Mouse (Mus musculus) liver, adult 2 months (tissue): ENCODE data around the gene Ap1s2. TPM values are rescaled to one million over a fixed set of nuclear protein-coding genes. Genes with fewer than 3 reads are reported as not detected.

ENCODE experiments used
- DNase-seq: peaks from one replicate; pipeline ENCODE4 v3.0.0-alpha.2; 2011; ENCODE audit warnings: low read depth, low spot score; ENCODE audit errors: extremely low read depth
- H3K27ac ChIP-seq: fragments of 200-500 bp; replicated peaks from 2 replicates; pipeline ENCODE4 v1.5.1; 2012; ENCODE audit warnings: low read depth, mild to moderate bottlenecking, control low read depth, inconsistent platforms, low read length; ENCODE audit not compliant: insufficient read depth
- H3K27me3 ChIP-seq: fragments of 200-500 bp; 2 replicates; pipeline ENCODE4 v1.6.1; 2012; ENCODE audit warnings: mild to moderate bottlenecking, moderate library complexity, low read length, inconsistent platforms; ENCODE audit not compliant: control insufficient read depth, insufficient read depth
- H3K36me3 ChIP-seq: fragments of 200-500 bp; 2 replicates; pipeline ENCODE4 v1.6.1; 2012; ENCODE audit warnings: low read length, inconsistent platforms; ENCODE audit not compliant: control insufficient read depth, insufficient read depth
- H3K4me1 ChIP-seq: fragments of 200-500 bp; 2 replicates; pipeline ENCODE4 v1.6.1; 2011; ENCODE audit warnings: low read length; ENCODE audit not compliant: control insufficient read depth, insufficient read depth
- H3K4me3 ChIP-seq: fragments of 200-500 bp; 2 replicates; pipeline ENCODE4 v1.5.1; 2011; ENCODE audit warnings: low read depth, mild to moderate bottlenecking, control low read depth, low read length, moderate library complexity; ENCODE audit not compliant: insufficient read depth
- H3K79me2 ChIP-seq: fragments of 200-500 bp; 2 replicates; pipeline ENCODE4 v1.6.1; 2012; ENCODE audit warnings: inconsistent platforms, mild to moderate bottlenecking, low read length, moderate library complexity; ENCODE audit not compliant: control insufficient read depth, insufficient read depth
- H3K9ac ChIP-seq: fragments of 200-500 bp; 2 replicates; pipeline ENCODE4 v1.6.1; 2012; ENCODE audit warnings: low read depth, mild to moderate bottlenecking, control low read depth, inconsistent platforms, low read length
- CTCF ChIP-seq: fragments of 200-500 bp; IDR thresholded peaks from 2 replicates; pipeline ENCODE4 v1.5.1; 2011; ENCODE audit warnings: low read depth, low read length, control low read depth
- POLR2A ChIP-seq: fragments of 200-500 bp; IDR thresholded peaks from 2 replicates; pipeline ENCODE4 v1.6.1; 2011; ENCODE audit warnings: low read length, control low read depth; ENCODE audit not compliant: insufficient read depth; ENCODE audit errors: extremely low read depth
- WGBS: fragments of 180-500 bp; shearing (Covaris S2); methylation state at CpG from one replicate; pipeline ENCODE4 v1.1.7; 2018; 5-methylcytosine and 5-hydroxymethylcytosine counted together
- polyA plus RNA-seq: library from polyadenylated mRNA; depleted of rRNA; stranded (reverse); fragments of >200 nt; gene quantifications from 2 replicates; pipeline ENCODE4 v1.2.3, GENCODE M21; 2012; rRNA removed
- total RNA-seq: library from RNA; depleted of rRNA; stranded (reverse); fragments of >200 nt; gene quantifications from 2 replicates; pipeline ENCODE4 v1.2.3, GENCODE M21; 2014; rRNA removed

The Ap1s2 gene
- total and polyA plus RNA-seq, 2 experiments: 0.26 to 2.7 TPM

GRCm38 (mm10) chrX:163982129-163982528 lies 73.3 kb downstream of the Ap1s2 start:
- Histone ChIP-seq H3K9ac (no peak overlapping the region), H3K4me3 (no peak overlapping the region), H3K79me2 (no peaks in the 10 kb centered on the region), H3K27ac (no peak overlapping the region), H3K27me3 (no peaks in the 10 kb centered on the region), H3K4me1 (no peaks in the 10 kb centered on the region), H3K36me3 (no peaks in the 10 kb centered on the region)
- WGBS: 86% methylated on average over 6 of the region's 6 CpGs
- TF ChIP-seq POLR2A (no peak), CTCF (no peak)
- DNase-seq: no peak

Other genes with a start within 250 kb of the Ap1s2 start
- not detected in 2 replicates for gene Rnf138rt1, start 147.7 kb upstream of the Ap1s2 start, total RNA-seq
- not detected in 2 replicates for gene Rnf138rt1, start 147.7 kb upstream of the Ap1s2 start, polyA plus RNA-seq
- gene Zrsr2, start 49.6 kb downstream of the Ap1s2 start, total RNA-seq: 6.7 and 6.8 TPM in 2 replicates
- 4.9 and 5.4 TPM in 2 replicates for gene Zrsr2, start 49.6 kb downstream of the Ap1s2 start, polyA plus RNA-seq
- gene Car5b, start 119.0 kb downstream of the Ap1s2 start, total RNA-seq: 2.1 and 2.9 TPM in 2 replicates
- gene Car5b, start 119.0 kb downstream of the Ap1s2 start, polyA plus RNA-seq: 0.91 and 1.2 TPM in 2 replicates
- gene Siah1b, start 167.5 kb downstream of the Ap1s2 start, total RNA-seq: 0.83 and 1.3 TPM in 2 replicates
- gene Siah1b, start 167.5 kb downstream of the Ap1s2 start, polyA plus RNA-seq: 2.0 and 2.2 TPM in 2 replicates
- 0.40 TPM in 1 of 2 replicates, not detected in the other for gene Cltrn, start 179.8 kb downstream of the Ap1s2 start, total RNA-seq
- not detected in 2 replicates for gene Cltrn, start 179.8 kb downstream of the Ap1s2 start, polyA plus RNA-seq
- 0.18 and 0.47 TPM in 2 replicates for gene Ace2, start 230.3 kb downstream of the Ap1s2 start, total RNA-seq
- gene Ace2, start 230.3 kb downstream of the Ap1s2 start, polyA plus RNA-seq: 0.10 and 0.23 TPM in 2 replicates